Mouse (Mus musculus) cerebellum, adult 2 months (tissue): Measurements from ENCODE around the gene Arntl2.

Experiments
- CTCF ChIP-seq: fragments of 200-500 bp; IDR thresholded peaks from 2 replicates; pipeline ENCODE4 v1.5.1; 2011; ENCODE audit warnings: low read depth, mild to moderate bottlenecking, control low read depth, low read length, moderate library complexity, borderline replicate concordance; ENCODE audit not compliant: insufficient read depth
- POLR2A ChIP-seq: fragments of 200-500 bp; IDR thresholded peaks from 2 replicates; pipeline ENCODE4 v1.6.1; 2011; ENCODE audit warnings: low read length, control low read depth, borderline replicate concordance; ENCODE audit not compliant: insufficient read depth

DNA sequence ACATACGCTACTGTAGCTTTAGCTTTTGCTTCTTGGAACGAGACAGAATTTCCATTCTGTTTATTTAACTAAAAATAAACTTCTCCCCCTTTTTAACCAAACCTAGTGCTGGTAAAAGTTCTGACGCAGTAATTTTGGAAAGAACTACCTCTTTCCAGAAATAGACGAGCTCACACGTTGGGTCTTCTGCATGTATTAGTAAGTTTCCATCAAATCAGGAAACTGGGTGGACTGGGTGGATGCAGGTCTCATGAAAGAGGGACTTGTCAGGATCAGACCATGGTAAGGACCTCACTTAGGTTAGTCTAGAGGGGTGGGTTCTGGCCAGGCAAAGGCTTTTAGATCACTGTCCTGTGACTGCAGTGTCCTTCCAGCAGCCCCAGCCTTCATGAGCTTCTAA is 49.3 kb upstream of the Arntl2 start:
- TF ChIP-seq CTCF (no peak), POLR2A (no peak)
